Mouse (Mus musculus): ENCODE measurements around the gene Plekhm2. TPM values are rescaled to one million over a fixed set of nuclear protein-coding genes. Genes with fewer than 3 reads are reported as not detected.

The Plekhm2 gene
- polyA plus RNA-seq, 1 experiment from 2014 or later, result 5.5 TPM

DNA sequence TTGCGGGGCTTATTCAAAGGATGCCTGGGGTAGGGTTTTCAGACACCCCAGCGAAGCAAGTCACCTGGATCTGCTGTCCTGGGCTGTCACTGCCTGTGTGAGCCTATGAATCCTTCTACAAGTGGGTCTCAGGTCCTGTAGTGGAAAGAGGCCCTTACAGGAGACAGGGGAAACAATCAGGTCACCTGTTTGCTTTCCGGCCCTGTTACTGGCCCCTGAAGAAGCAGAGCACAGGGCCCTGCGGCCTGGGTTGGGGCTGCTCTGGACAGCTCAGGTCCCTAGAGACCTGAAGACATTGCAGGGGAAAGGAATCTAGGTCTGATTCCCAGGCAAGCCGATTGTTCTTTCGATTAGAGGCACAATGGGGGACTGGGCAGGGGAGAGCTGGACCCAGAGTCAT is 64.3 kb downstream of the Plekhm2 start:
- H3K4me3 ChIP-seq, result no peak overlapping the region
- peaks cover 59% of the 10 kb centered on the region for H3K4me1 ChIP-seq
- WGBS, result 42% methylated on average over 6 of the region's 6 CpGs

GRCm38 (mm10) chr4:141599251-141600141 is 65.2 kb downstream of the Plekhm2 start:
- H3K4me1 ChIP-seq, result peaks cover 51% of the 10 kb centered on the region
- peaks cover 9% of the 10 kb centered on the region for H3K36me3 ChIP-seq
- peak overlapping the region; percentile 79 for H3K9ac ChIP-seq
- H3K27me3 ChIP-seq, result no peaks in the 10 kb centered on the region
- H3K4me3 ChIP-seq, result peak overlapping the region; percentile 73
- no peaks in the 10 kb centered on the region for H3K9me3 ChIP-seq
- peak; percentile 6; the same call in 1 of the 2 replicates for ATAC-seq (ENCODE audit: borderline replicate concordance, extremely low read depth, low FRiP score, low TSS enrichment)
- peak overlapping the region; percentile 90 for H3K27ac ChIP-seq
- WGBS, result under 1% methylated on average over 41 of the region's 57 CpGs
- H3K4me2 ChIP-seq, result peak overlapping the region; percentile 93

More for the DNA sequence above, 64.3 kb downstream of the Plekhm2 start:
- Histone ChIP-seq H3K9me3 (no peaks in the 10 kb centered on the region), H3K4me2 (peak overlapping the region; percentile 93; the same call in 1 of the 2 replicates), H3K27ac (peak overlapping the region; percentile 90), H3K36me3 (0 out of 2 replicates have a peak, but pooled peaks cover under 1% of the 10 kb centered on the region), H3K27me3 (no peaks in the 10 kb centered on the region), H3K9ac (no peak overlapping the region)
- no peak for ATAC-seq (ENCODE audit: borderline replicate concordance, extremely low read depth, low FRiP score, low TSS enrichment)

DNA sequence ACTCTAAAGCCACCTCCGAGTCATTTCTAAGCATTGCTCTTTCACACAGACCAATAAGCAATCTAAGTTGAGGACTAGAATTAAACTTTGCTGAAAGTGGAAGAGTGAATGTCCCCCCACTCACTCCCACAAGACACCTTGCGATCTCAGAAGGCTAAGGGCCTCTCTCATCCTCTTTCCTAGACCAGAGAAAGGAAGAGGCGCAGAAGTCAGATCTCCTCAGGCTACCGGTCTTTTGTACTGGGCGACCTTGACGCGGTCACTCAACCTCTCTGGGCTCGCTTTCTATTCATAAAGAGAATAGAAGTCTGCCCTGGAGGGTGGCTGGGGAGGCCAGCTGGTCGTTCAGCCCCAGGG is 65.8 kb downstream of the Plekhm2 start:
- H3K36me3 ChIP-seq, result peaks cover 15% of the 10 kb centered on the region
- H3K4me2 ChIP-seq, result peak overlapping the region; percentile 93
- H3K27me3 ChIP-seq, result no peaks in the 10 kb centered on the region
- H3K9me3 ChIP-seq, result no peaks in the 10 kb centered on the region
- peak overlapping the region; percentile 73 for H3K4me3 ChIP-seq
- WGBS, result 2% methylated on average over 9 of the region's 9 CpGs
- peak overlapping the region; percentile 90 for H3K27ac ChIP-seq
- H3K4me1 ChIP-seq, result peaks cover 44% of the 10 kb centered on the region
- no peak for ATAC-seq (ENCODE audit: borderline replicate concordance, extremely low read depth, low FRiP score, low TSS enrichment)
- peak overlapping the region; percentile 79 for H3K9ac ChIP-seq

- Histone ChIP-seq H3K4me1 (peaks cover 43% of the 10 kb centered on the region), H3K4me2 (peak overlapping the region; percentile 93), H3K36me3 (peaks cover 17% of the 10 kb centered on the region), H3K9ac (peak overlapping the region; percentile 79), H3K9me3 (no peaks in the 10 kb centered on the region), H3K4me3 (peak overlapping the region; percentile 73), H3K27me3 (no peaks in the 10 kb centered on the region), H3K27ac (peak overlapping the region; percentile 90)
- peak; percentile 69 for ATAC-seq (ENCODE audit: borderline replicate concordance, extremely low read depth, low FRiP score, low TSS enrichment)
- 0% methylated on average over 19 of the region's 19 CpGs for WGBS
These were observed 66.4 kb downstream of the Plekhm2 start for GRCm38 (mm10) chr4:141598199-141598893.

GRCm38 (mm10) chr4:141596700-141597328 is 67.9 kb downstream of the Plekhm2 start:
- peaks cover 35% of the 10 kb centered on the region for H3K4me1 ChIP-seq
- H3K4me3 ChIP-seq, result no peak overlapping the region
- no peaks in the 10 kb centered on the region for H3K9me3 ChIP-seq
- H3K27ac ChIP-seq, result no peak overlapping the region
- H3K36me3 ChIP-seq, result peaks cover 32% of the 10 kb centered on the region
- no peak overlapping the region for H3K9ac ChIP-seq
- WGBS, result 83% methylated on average over 8 of the region's 8 CpGs
- ATAC-seq (ENCODE audit: borderline replicate concordance, extremely low read depth, low FRiP score, low TSS enrichment), result no peak
- no peaks in the 10 kb centered on the region for H3K27me3 ChIP-seq
- H3K4me2 ChIP-seq, result no peak overlapping the region

DNA sequence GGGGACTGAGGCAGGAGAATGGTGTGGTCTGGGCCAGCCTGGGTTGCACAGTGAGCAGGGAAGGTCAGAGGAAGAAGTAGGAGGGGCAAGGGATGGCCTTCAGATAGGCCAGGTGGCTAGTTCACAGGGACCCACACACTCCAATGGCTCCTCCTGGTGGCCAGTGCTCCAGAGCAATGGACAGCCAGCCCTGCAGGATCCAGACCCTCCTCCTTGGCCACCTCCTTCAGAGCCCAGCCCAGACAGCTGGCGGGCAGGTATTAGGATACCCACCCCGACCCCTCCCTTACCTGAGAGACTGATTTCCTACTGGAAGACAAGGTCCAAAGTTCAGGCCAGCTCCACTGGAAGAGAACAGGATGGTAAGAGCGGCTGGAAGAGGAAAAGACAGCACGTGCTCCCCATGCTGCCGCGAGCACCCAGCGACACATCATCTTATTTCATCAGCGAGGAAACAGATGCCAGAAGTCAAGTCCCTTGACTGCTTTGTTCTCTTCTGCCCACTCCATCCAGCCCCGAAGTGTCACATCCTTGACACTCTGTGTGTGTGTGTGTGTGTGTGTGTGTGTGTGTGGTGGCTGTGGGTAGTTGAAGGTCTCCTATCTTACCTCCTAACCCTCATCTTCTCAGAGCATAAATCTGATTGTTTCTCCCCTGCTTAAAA is 69.0 kb downstream of the Plekhm2 start:
- Histone ChIP-seq H3K27ac (no peak overlapping the region), H3K27me3 (no peaks in the 10 kb centered on the region), H3K9me3 (no peaks in the 10 kb centered on the region), H3K4me2 (no peak overlapping the region), H3K9ac (no peak overlapping the region), H3K4me1 (peaks cover 25% of the 10 kb centered on the region), H3K36me3 (peaks cover 42% of the 10 kb centered on the region), H3K4me3 (no peak overlapping the region)
- WGBS, result 76% methylated on average over 9 of the region's 9 CpGs
- ATAC-seq (ENCODE audit: borderline replicate concordance, extremely low read depth, low FRiP score, low TSS enrichment), result no peak

DNA sequence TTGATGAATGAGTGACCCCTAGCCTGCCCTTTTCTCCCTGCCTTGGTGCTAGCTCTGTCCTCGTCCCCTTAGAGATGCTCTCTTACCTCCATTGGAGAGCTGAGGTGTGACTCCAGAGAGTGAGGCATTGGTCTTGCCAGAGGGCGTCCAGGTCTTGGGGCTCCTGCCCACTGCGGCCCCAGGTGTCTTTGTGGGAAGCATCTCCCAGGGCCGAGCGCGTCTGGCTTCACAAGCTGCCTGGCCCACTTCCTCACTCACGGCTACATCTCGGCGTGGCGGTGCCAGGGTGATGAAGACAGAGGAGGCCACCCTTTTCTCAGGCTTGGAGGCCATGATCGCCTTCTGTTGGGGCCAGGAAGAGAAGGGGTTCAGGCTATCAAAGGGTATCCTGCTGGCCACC is 69.6 kb downstream of the Plekhm2 start:
- peaks cover 19% of the 10 kb centered on the region for H3K4me1 ChIP-seq
- no peak overlapping the region for H3K4me3 ChIP-seq
- no peak overlapping the region for H3K27ac ChIP-seq
- H3K9ac ChIP-seq, result no peak overlapping the region
- 89% methylated on average over 11 of the region's 11 CpGs for WGBS
- no peak overlapping the region for H3K4me2 ChIP-seq
- no peak for ATAC-seq (ENCODE audit: borderline replicate concordance, extremely low read depth, low FRiP score, low TSS enrichment)
- peaks cover 45% of the 10 kb centered on the region for H3K36me3 ChIP-seq
- no peaks in the 10 kb centered on the region for H3K27me3 ChIP-seq
- H3K9me3 ChIP-seq, result no peaks in the 10 kb centered on the region

GRCm38 (mm10) chr4:141591547-141591946 is 73.2 kb downstream of the Plekhm2 start:
- 18% methylated on average over 3 of the region's 3 CpGs for WGBS
- no peak overlapping the region for H3K9ac ChIP-seq
- peaks cover 73% of the 10 kb centered on the region for H3K36me3 ChIP-seq
- no peak for ATAC-seq (ENCODE audit: borderline replicate concordance, extremely low read depth, low FRiP score, low TSS enrichment)
- no peak overlapping the region for H3K27ac ChIP-seq
- H3K4me1 ChIP-seq, result no peaks in the 10 kb centered on the region
- H3K9me3 ChIP-seq, result no peaks in the 10 kb centered on the region
- H3K4me3 ChIP-seq, result no peak overlapping the region
- H3K27me3 ChIP-seq, result no peaks in the 10 kb centered on the region
- no peak overlapping the region for H3K4me2 ChIP-seq

GRCm38 (mm10) chr4:141583919-141584318 is 80.8 kb downstream of the Plekhm2 start:
- Histone ChIP-seq H3K27ac (no peak overlapping the region), H3K9me3 (no peaks in the 10 kb centered on the region), H3K4me2 (no peak overlapping the region), H3K36me3 (peaks cover 73% of the 10 kb centered on the region), H3K4me3 (no peak overlapping the region), H3K9ac (no peak overlapping the region), H3K4me1 (no peaks in the 10 kb centered on the region), H3K27me3 (no peaks in the 10 kb centered on the region)
- WGBS, result 82% methylated on average over 8 of the region's 8 CpGs
- no peak for ATAC-seq (ENCODE audit: borderline replicate concordance, extremely low read depth, low FRiP score, low TSS enrichment)

GRCm38 (mm10) chr4:141581051-141581450 is 83.6 kb downstream of the Plekhm2 start:
- no peak for ATAC-seq (ENCODE audit: borderline replicate concordance, extremely low read depth, low FRiP score, low TSS enrichment)
- Histone ChIP-seq H3K4me1 (no peaks in the 10 kb centered on the region), H3K36me3 (peaks cover 80% of the 10 kb centered on the region), H3K27me3 (no peaks in the 10 kb centered on the region), H3K9ac (no peak overlapping the region), H3K4me2 (no peak overlapping the region), H3K9me3 (no peaks in the 10 kb centered on the region), H3K27ac (no peak overlapping the region), H3K4me3 (no peak overlapping the region)
- 85% methylated on average over 13 of the region's 13 CpGs for WGBS

GRCm38 (mm10) chr4:141578833-141579232 is 85.9 kb downstream of the Plekhm2 start:
- no peaks in the 10 kb centered on the region for H3K27me3 ChIP-seq
- peaks cover 64% of the 10 kb centered on the region for H3K36me3 ChIP-seq
- ATAC-seq (ENCODE audit: borderline replicate concordance, extremely low read depth, low FRiP score, low TSS enrichment), result no peak
- H3K9me3 ChIP-seq, result no peaks in the 10 kb centered on the region
- H3K4me3 ChIP-seq, result no peak overlapping the region
- no peak overlapping the region for H3K9ac ChIP-seq
- WGBS, result 16% methylated on average over 3 of the region's 3 CpGs
- peaks cover 9% of the 10 kb centered on the region for H3K4me1 ChIP-seq
- no peak overlapping the region for H3K4me2 ChIP-seq
- H3K27ac ChIP-seq, result no peak overlapping the region

Measured in lung, embryonic 15.5 days (tissue).